Mouse (Mus musculus) stomach, embryonic 15.5 days (tissue): Measurements from ENCODE around the gene Hoga1. TPM values are rescaled to one million over a fixed set of nuclear protein-coding genes. Genes with fewer than 3 reads are reported as not detected.

ENCODE experiments used
- ATAC-seq: fragments of 200-750 bp; cut with Nextera tagmentation; 2 replicates; pipeline ENCODE4 v1.8.0; 2017; ENCODE audit warnings: low read depth, moderate number of reproducible peaks, moderate TSS enrichment; ENCODE audit not compliant: insufficient read depth, low FRiP score
- H3K27ac ChIP-seq: fragments of 300-500 bp; sonication (generic); 2 replicates; pipeline ENCODE4 v1.5.1; 2015; ENCODE audit warnings: mild to moderate bottlenecking, inconsistent platforms
- H3K27me3 ChIP-seq: fragments of 300-500 bp; sonication (generic); replicated peaks from 2 replicates; pipeline ENCODE4 v1.6.1; 2015; ENCODE audit warnings: inconsistent platforms
- H3K36me3 ChIP-seq: fragments of 300-500 bp; sonication (generic); 2 replicates; pipeline ENCODE4 v1.6.1; 2015; ENCODE audit warnings: inconsistent platforms
- H3K4me1 ChIP-seq: fragments of 300-500 bp; sonication (generic); 2 replicates; pipeline ENCODE4 v1.6.1; 2015; ENCODE audit warnings: inconsistent platforms
- H3K4me2 ChIP-seq: fragments of 300-500 bp; sonication (generic); 2 replicates; pipeline ENCODE4 v1.6.1; 2015; ENCODE audit warnings: mild to moderate bottlenecking, inconsistent platforms
- H3K4me3 ChIP-seq: fragments of 300-500 bp; sonication (generic); replicated peaks from 2 replicates; pipeline ENCODE4 v1.5.1; 2015; ENCODE audit warnings: inconsistent platforms
- H3K9ac ChIP-seq: fragments of 300-500 bp; sonication (generic); 2 replicates; pipeline ENCODE4 v1.6.1; 2015; ENCODE audit warnings: inconsistent platforms
- H3K9me3 ChIP-seq: fragments of 300-500 bp; sonication (generic); 2 replicates; pipeline ENCODE4 v1.6.1; 2016; ENCODE audit warnings: inconsistent platforms
- WGBS: fragments of 180-500 bp; shearing (Covaris S2); methylation state at CpG from one replicate; pipeline ENCODE4 v1.1.7; 2015; 5-methylcytosine and 5-hydroxymethylcytosine counted together
- polyA plus RNA-seq: library from polyadenylated mRNA; unstranded; fragments of >200 nt; fragmentation: Nextera tagmentation; extraction: Ambion mirVana; gene quantifications from 2 replicates; pipeline ENCODE4 v1.2.1, GENCODE M21; 2015

Hoga1 gene
- polyA plus RNA-seq, 1 experiment from 2014 or later: 4.0 TPM

DNA sequence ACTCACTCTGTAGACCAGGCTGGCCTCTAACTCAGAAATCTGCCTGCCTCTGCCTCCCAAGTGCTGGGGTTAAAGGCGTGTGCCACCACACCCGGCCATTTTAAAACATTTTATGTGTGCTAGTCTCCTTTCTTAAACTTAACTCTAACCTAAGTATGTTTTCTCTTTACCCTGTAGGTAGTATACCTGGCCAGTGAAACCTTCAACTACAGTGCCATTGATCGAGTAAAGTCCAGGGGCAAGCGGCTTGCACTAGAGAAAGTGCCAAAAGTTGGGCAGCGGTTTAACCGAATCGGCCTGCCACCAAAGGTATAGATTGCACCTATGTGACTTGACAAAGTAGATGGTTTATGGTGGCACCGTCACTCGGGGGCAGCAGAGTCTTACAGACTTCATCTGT lies 59.3 kb downstream of the Hoga1 start:
- no peak for ATAC-seq
- Histone ChIP-seq H3K4me2 (no peak overlapping the region), H3K27me3 (no peaks in the 10 kb centered on the region), H3K4me1 (no peaks in the 10 kb centered on the region), H3K9ac (no peak overlapping the region), H3K36me3 (peaks cover 18% of the 10 kb centered on the region; the same call in 1 of the 2 replicates), H3K4me3 (no peak overlapping the region), H3K27ac (no peak overlapping the region), H3K9me3 (no peaks in the 10 kb centered on the region)
- whole genome bisulfite sequencing: 95% methylated on average over 9 of the region's 9 CpGs

- Histone ChIP-seq H3K4me1 (no peaks in the 10 kb centered on the region), H3K27me3 (no peaks in the 10 kb centered on the region), H3K36me3 (peaks cover 30% of the 10 kb centered on the region), H3K4me3 (no peak overlapping the region), H3K27ac (no peak overlapping the region), H3K9me3 (no peaks in the 10 kb centered on the region), H3K9ac (no peak overlapping the region), H3K4me2 (no peak overlapping the region)
- WGBS: 80% methylated on average over 4 of the region's 4 CpGs
- ATAC-seq: no peak
Observed at GRCm38 (mm10) chr19:42115783-42116335, 70.4 kb downstream of the Hoga1 start.

DNA sequence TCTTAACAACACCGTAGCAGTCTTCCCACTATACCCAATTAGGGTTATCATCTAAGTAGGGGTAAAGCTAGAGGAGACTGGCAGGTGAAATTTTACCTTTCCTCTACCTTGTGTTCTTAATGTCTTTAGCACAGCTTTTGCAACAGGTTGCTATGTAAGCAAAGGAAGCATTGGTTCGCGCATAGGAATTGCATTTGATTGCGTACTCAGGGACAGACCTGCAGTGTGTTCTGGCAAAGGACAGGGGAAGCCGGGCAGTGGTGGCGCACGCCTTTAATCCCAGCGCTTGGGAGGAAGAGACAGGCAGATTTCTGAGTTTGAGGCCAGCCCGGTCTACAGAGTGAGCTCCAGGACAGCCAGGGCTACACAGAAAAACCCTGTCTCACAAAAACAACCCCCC lies 72.7 kb downstream of the Hoga1 start:
- H3K36me3 ChIP-seq: peaks cover 44% of the 10 kb centered on the region
- 94% methylated on average over 9 of the region's 9 CpGs for WGBS
- H3K4me2 ChIP-seq: no peak overlapping the region
- no peaks in the 10 kb centered on the region for H3K27me3 ChIP-seq
- no peak overlapping the region for H3K9ac ChIP-seq
- H3K4me3 ChIP-seq: no peak overlapping the region
- H3K9me3 ChIP-seq: no peaks in the 10 kb centered on the region
- no peak overlapping the region for H3K27ac ChIP-seq
- ATAC-seq: no peak
- no peaks in the 10 kb centered on the region for H3K4me1 ChIP-seq

- H3K4me2 ChIP-seq: no peak overlapping the region
- H3K9ac ChIP-seq: no peak overlapping the region
- H3K4me3 ChIP-seq: no peak overlapping the region
- no peaks in the 10 kb centered on the region for H3K4me1 ChIP-seq
- peak; percentile 53; the same call in 1 of the 2 replicates for ATAC-seq
- H3K36me3 ChIP-seq: peaks cover 49% of the 10 kb centered on the region
- H3K27me3 ChIP-seq: no peaks in the 10 kb centered on the region
- no peaks in the 10 kb centered on the region for H3K9me3 ChIP-seq
- WGBS: 65% methylated on average over 5 of the region's 5 CpGs
- no peak overlapping the region for H3K27ac ChIP-seq
Observed at GRCm38 (mm10) chr19:42118596-42118995, 73.2 kb downstream of the Hoga1 start.

DNA sequence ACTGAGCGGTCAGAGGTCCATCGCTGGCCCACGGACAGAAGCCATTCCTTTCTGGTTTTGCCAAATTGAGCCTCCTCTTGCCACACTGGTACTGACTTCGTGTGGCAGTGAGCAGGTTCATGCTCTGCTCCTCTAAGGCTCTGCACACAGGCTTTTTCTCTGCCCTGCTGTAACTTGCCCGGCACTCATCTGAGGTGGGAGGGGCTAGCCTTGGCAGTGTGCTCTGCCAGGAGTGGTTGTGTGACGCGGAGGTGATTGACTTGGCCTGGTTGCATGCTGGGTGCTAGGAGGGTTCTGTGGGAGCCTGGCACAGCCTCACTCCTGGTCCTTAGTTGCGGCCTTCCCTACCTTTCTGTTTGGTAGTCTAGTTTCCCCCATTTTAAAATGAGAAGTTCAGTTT lies 75.0 kb downstream of the Hoga1 start:
- no peaks in the 10 kb centered on the region for H3K27me3 ChIP-seq
- peaks cover 52% of the 10 kb centered on the region for H3K36me3 ChIP-seq
- WGBS: 86% methylated on average over 8 of the region's 8 CpGs
- no peaks in the 10 kb centered on the region for H3K4me1 ChIP-seq
- no peak overlapping the region for H3K4me2 ChIP-seq
- H3K4me3 ChIP-seq: no peak overlapping the region
- H3K9ac ChIP-seq: no peak overlapping the region
- no peak for ATAC-seq
- H3K27ac ChIP-seq: no peak overlapping the region
- H3K9me3 ChIP-seq: no peaks in the 10 kb centered on the region

Other genes starting within 250 kb of the Hoga1 start
- 19.1 and 20.8 TPM in 2 replicates for gene Arhgap19, start 243.6 kb upstream of the Hoga1 start, polyA plus RNA-seq
- 12.3 and 14.1 TPM in 2 replicates for gene Frat1, start 215.6 kb upstream of the Hoga1 start, polyA plus RNA-seq
- gene Frat2, start 197.5 kb upstream of the Hoga1 start, polyA plus RNA-seq: 6.9 and 9.0 TPM in 2 replicates
- 13.7 and 14.2 TPM in 2 replicates for gene Rrp12, start 149.4 kb upstream of the Hoga1 start, polyA plus RNA-seq
- gene Pgam1, start 133.7 kb upstream of the Hoga1 start, polyA plus RNA-seq: 626 and 677 TPM in 2 replicates
- 70.3 and 75.3 TPM in 2 replicates for gene Exosc1, start 112.2 kb upstream of the Hoga1 start, polyA plus RNA-seq
- 73.4 and 82.2 TPM in 2 replicates for gene Zdhhc16, start 112.1 kb upstream of the Hoga1 start, polyA plus RNA-seq
- 28.2 and 32.1 TPM in 2 replicates for gene Mms19, start 64.5 kb upstream of the Hoga1 start, polyA plus RNA-seq
- 14.1 and 16.6 TPM in 2 replicates for gene Ubtd1, start 63.8 kb upstream of the Hoga1 start, polyA plus RNA-seq
- gene Ankrd2, start 9.6 kb upstream of the Hoga1 start, polyA plus RNA-seq: 0.32 and 0.40 TPM in 2 replicates
- gene 4933411K16Rik, start 6.6 kb downstream of the Hoga1 start, polyA plus RNA-seq: not detected in 2 replicates
- gene Morn4, start 40.7 kb downstream of the Hoga1 start, polyA plus RNA-seq: 14.5 and 18.1 TPM in 2 replicates
- gene Pi4k2a, start 44.9 kb downstream of the Hoga1 start, polyA plus RNA-seq: 22.0 and 24.0 TPM in 2 replicates
- 42.5 and 44.7 TPM in 2 replicates for gene Avpi1, start 83.4 kb downstream of the Hoga1 start, polyA plus RNA-seq
- gene Marveld1, start 101.8 kb downstream of the Hoga1 start, polyA plus RNA-seq: 19.3 and 21.0 TPM in 2 replicates
- 24.6 and 25.2 TPM in 2 replicates for gene Zfyve27, start 118.3 kb downstream of the Hoga1 start, polyA plus RNA-seq
- 9.4 and 16.0 TPM in 2 replicates for gene Sfrp5, start 156.6 kb downstream of the Hoga1 start, polyA plus RNA-seq
- gene Golga7b, start 202.0 kb downstream of the Hoga1 start, polyA plus RNA-seq: 1.1 and 1.5 TPM in 2 replicates